Mouse (Mus musculus): ENCODE measurements around the gene Alk. TPM values are rescaled to one million over a fixed set of nuclear protein-coding genes. Genes with fewer than 3 reads are reported as not detected.

Gene Alk
- polyA plus RNA-seq, 1 experiment: 0.25 TPM

- no peaks in the 10 kb centered on the region for H3K4me1 ChIP-seq (ENCODE audit: control insufficient read depth, insufficient read depth, low read length)
- no peak overlapping the region for H3K4me3 ChIP-seq (ENCODE audit: insufficient read depth, low read length)
- no peak overlapping the region for H3K27ac ChIP-seq (ENCODE audit: insufficient read depth, low read length)
- no peak for TF ChIP-seq CTCF (IDR thresholded peaks at IDR 0.05; ENCODE audit: borderline replicate concordance, insufficient read depth, low read length)
- no peak for TF ChIP-seq POLR2A (IDR thresholded peaks at IDR 0.05; ENCODE audit: low read depth, low read length)
Measured at GRCm38 (mm10) chr17:72076306-72076921, 528.0 kb downstream of the Alk start.

DNA sequence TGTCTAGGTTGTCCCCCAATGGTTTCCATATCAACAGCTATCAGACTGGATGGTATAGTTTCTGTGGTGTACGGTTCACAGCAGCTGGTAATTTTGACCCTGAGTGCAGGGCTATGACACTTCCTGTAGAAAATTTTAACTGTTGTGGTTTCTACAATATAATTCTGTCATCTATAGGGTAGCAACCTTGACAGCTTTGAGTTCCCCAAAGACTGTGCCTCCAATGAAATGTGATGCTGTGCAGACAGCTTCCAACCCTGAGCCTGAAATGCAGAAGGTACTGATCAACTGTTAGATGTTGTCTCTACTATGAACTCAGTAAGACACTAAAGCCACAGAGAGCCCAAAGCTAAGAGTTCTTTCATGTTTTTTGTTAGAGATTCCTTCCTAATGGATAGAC is 532.6 kb downstream of the Alk start:
- Histone ChIP-seq H3K4me3 (ENCODE audit: insufficient read depth, low read length) (no peak overlapping the region), H3K27ac (ENCODE audit: insufficient read depth, low read length) (no peak overlapping the region), H3K4me1 (ENCODE audit: control insufficient read depth, insufficient read depth, low read length) (no peaks in the 10 kb centered on the region)
- TF ChIP-seq CTCF (IDR thresholded peaks at IDR 0.05; ENCODE audit: borderline replicate concordance, insufficient read depth, low read length) (no peak), POLR2A (IDR thresholded peaks at IDR 0.05; ENCODE audit: low read depth, low read length) (no peak)

DNA sequence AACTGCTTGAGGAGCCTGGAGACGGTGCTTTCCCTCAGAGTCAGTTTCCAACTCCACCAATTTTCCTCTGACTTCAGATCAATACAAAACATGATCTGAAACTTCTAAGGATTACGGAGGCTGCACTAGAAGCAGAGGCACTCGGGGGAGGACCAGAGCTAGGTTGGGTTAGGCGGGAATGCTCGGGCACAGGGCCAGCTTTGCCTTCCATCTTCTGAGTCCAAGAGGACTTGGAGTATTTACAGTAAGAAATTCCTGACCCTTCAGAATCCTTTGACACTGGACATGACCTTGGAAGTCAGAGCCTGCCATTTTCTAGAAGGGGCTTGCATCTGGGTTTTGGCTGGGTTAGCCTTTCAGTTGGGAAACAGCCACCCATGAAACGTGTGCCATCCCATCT is 536.3 kb downstream of the Alk start:
- H3K27ac ChIP-seq (ENCODE audit: insufficient read depth, low read length): no peak overlapping the region
- TF ChIP-seq CTCF (IDR thresholded peaks at IDR 0.05; ENCODE audit: borderline replicate concordance, insufficient read depth, low read length) (no peak), POLR2A (IDR thresholded peaks at IDR 0.05; ENCODE audit: low read depth, low read length) (no peak)
- H3K4me1 ChIP-seq (ENCODE audit: control insufficient read depth, insufficient read depth, low read length): no peaks in the 10 kb centered on the region
- H3K4me3 ChIP-seq (ENCODE audit: insufficient read depth, low read length): no peak overlapping the region

GRCm38 (mm10) chr17:72062978-72063377 is 541.4 kb downstream of the Alk start:
- H3K27ac ChIP-seq (ENCODE audit: insufficient read depth, low read length): no peak overlapping the region
- H3K4me3 ChIP-seq (ENCODE audit: insufficient read depth, low read length): no peak overlapping the region
- no peak for TF ChIP-seq POLR2A (IDR thresholded peaks at IDR 0.05; ENCODE audit: low read depth, low read length)
- TF ChIP-seq CTCF (IDR thresholded peaks at IDR 0.05; ENCODE audit: borderline replicate concordance, insufficient read depth, low read length): no peak
- no peaks in the 10 kb centered on the region for H3K4me1 ChIP-seq (ENCODE audit: control insufficient read depth, insufficient read depth, low read length)

GRCm38 (mm10) chr17:72059312-72059711 is 545.1 kb downstream of the Alk start:
- Histone ChIP-seq H3K4me3 (ENCODE audit: insufficient read depth, low read length) (no peak overlapping the region), H3K4me1 (ENCODE audit: control insufficient read depth, insufficient read depth, low read length) (no peaks in the 10 kb centered on the region), H3K27ac (ENCODE audit: insufficient read depth, low read length) (no peak overlapping the region)
- no peak for TF ChIP-seq POLR2A (IDR thresholded peaks at IDR 0.05; ENCODE audit: low read depth, low read length)
- no peak for TF ChIP-seq CTCF (IDR thresholded peaks at IDR 0.05; ENCODE audit: borderline replicate concordance, insufficient read depth, low read length)

- peaks cover 5% of the 10 kb centered on the region; the same call in 1 of the 2 replicates for H3K4me1 ChIP-seq (ENCODE audit: control insufficient read depth, insufficient read depth, low read length)
- TF ChIP-seq POLR2A (IDR thresholded peaks at IDR 0.05; ENCODE audit: low read depth, low read length) (no peak), CTCF (IDR thresholded peaks at IDR 0.05; ENCODE audit: borderline replicate concordance, insufficient read depth, low read length) (no peak)
- no peak overlapping the region for H3K4me3 ChIP-seq (ENCODE audit: insufficient read depth, low read length)
- no peak overlapping the region for H3K27ac ChIP-seq (ENCODE audit: insufficient read depth, low read length)
Measured at GRCm38 (mm10) chr17:72045671-72046070, 558.8 kb downstream of the Alk start.

GRCm38 (mm10) chr17:72043667-72044390 is 560.6 kb downstream of the Alk start:
- no peak for TF ChIP-seq CTCF (IDR thresholded peaks at IDR 0.05; ENCODE audit: borderline replicate concordance, insufficient read depth, low read length)
- no peak for TF ChIP-seq POLR2A (IDR thresholded peaks at IDR 0.05; ENCODE audit: low read depth, low read length)
- H3K27ac ChIP-seq (ENCODE audit: insufficient read depth, low read length): peak overlapping the region; percentile 87
- peaks cover 5% of the 10 kb centered on the region; the same call in 1 of the 2 replicates for H3K4me1 ChIP-seq (ENCODE audit: control insufficient read depth, insufficient read depth, low read length)
- no peak overlapping the region for H3K4me3 ChIP-seq (ENCODE audit: insufficient read depth, low read length)

DNA sequence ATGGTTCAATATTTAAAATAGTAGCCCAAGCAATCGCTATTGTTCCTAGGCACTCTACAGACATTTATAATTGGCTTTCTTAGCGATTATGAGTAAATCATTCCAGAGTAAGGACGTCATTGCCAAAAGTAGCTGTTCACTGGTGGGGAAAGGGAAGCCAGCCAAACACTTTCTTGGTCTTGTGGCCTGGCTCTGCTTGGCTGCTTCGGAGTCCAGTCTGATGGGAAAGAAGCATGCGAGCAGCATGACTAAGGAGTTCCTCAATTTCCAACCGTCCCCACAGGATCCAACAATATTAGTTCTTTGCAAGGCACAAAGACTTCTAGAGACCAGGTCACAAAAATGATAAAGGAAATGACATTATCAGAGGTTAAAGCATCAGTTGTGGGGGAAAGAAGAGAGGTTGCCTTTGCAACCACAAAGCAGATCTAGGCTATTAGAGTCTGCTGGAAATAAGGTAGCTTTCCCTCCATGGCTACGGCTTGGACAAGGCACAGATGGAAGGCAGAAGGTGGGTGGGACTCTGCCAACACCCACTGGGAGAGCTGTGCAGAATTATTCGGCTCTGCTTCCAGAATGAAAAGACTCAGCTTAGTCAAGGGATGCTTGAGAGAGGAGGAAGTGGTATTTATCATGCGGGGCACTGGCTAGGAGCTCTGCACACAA is 561.3 kb downstream of the Alk start:
- Histone ChIP-seq H3K4me1 (ENCODE audit: control insufficient read depth, insufficient read depth, low read length) (peaks cover 5% of the 10 kb centered on the region; the same call in 1 of the 2 replicates), H3K27ac (ENCODE audit: insufficient read depth, low read length) (peak overlapping the region; percentile 87), H3K4me3 (ENCODE audit: insufficient read depth, low read length) (no peak overlapping the region)
- no peak for TF ChIP-seq CTCF (IDR thresholded peaks at IDR 0.05; ENCODE audit: borderline replicate concordance, insufficient read depth, low read length)
- peak; percentile 11; the same call in 1 of the 2 replicates for TF ChIP-seq POLR2A (IDR thresholded peaks at IDR 0.05; ENCODE audit: low read depth, low read length)

DNA sequence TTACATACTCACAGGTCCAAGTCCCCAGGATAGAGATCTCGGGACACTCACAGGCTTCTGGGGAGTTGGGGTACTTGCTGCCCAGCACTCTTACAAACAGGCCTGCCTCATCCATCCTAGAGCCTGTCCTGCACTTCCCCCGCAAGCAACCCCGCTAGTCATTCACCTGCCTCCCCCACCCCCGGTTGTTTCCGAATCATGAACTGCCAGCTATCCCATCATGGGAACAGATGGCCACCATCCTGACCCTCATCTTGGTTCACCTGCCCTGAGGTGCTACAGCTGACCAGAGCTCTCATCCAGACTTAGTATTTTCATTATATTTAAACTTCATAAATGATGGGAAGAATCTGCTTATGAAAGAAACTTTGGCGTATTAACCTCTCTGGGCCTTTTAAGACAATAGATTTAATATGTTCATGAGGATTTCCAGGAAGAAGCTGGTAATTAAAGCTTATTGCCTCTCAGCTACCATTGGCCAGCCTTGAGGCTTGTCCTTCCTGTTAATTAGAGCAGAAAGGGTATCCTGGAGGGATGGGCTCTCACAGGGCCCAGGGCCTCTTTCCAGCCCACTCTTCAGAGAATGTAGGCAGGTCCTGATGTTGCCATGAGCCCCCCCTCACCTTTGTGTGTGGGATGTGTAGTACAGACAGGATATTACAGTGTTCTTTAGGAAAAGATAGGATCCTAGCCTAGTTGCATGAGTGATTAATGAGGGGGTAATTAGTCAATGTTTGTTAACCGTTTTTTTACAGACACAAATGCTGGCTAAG is 565.1 kb downstream of the Alk start:
- peaks cover 3% of the 10 kb centered on the region; the same call in 1 of the 2 replicates for H3K4me1 ChIP-seq (ENCODE audit: control insufficient read depth, insufficient read depth, low read length)
- no peak for TF ChIP-seq CTCF (IDR thresholded peaks at IDR 0.05; ENCODE audit: borderline replicate concordance, insufficient read depth, low read length)
- TF ChIP-seq POLR2A (IDR thresholded peaks at IDR 0.05; ENCODE audit: low read depth, low read length): no peak
- H3K27ac ChIP-seq (ENCODE audit: insufficient read depth, low read length): no peak overlapping the region
- H3K4me3 ChIP-seq (ENCODE audit: insufficient read depth, low read length): no peak overlapping the region
